Mouse (Mus musculus) layer of hippocampus, adult 11-12 months (tissue): ENCODE measurements around the gene Pld3.
A peak's percentile ranks its signal among the peaks of the same experiment; 100 is the strongest.

Experiments
- DNase-seq: peaks from one replicate; pipeline ENCODE4 v3.0.0; 2022; ENCODE audit warnings: low spot score

The Pld3 gene

DNA sequence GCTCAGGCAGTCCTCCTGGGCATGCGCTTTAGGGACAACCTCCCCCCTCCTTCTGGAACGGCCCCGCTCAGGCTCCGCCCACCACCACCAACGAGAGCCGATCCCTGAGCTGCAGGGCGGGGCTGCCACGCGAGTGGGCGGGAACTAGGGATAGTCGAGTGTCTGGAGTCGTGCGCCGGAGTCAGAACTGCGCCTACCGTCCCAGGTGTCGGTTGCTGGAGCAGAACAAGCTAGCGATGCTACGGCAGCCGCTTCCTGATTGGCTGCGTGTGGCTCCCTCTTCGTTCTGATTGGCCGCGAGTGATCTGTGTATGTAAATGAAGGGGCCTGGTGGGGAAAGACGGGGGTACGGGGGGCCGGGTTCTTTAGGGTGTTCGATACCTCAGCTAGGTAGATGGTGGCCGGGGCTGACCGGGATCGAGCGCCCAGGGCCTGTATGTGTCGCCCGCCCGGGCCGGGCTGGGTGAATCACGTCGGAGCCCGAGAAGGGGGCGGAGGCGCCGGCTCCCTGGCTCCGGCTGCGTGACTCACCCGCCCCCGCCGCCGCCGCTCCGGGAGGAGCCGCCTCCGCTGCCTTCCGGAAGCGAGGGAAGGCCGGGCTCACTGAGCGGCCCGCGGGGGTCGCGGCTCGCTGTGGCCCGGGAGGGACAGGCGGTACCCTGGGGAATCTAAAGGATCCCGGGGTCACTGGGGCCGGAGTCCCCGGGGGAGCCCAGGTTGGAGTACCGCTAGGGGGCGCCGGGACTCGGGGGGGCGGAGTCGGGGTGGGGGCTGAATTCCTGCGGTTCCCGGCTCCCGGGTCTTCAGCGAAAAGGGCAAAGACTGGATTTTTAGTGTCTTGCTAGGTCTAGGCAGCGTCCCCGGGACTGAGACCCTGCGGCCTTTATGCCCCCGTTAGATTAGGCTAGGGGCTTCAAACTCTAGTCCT lies 66.0 kb downstream of the Pld3 start, which contains the start of gene Sertad1:
TSS of gene Sertad1 (plus strand) at position 141 of the 928 bp plus-strand sequence.
- peak; percentile 99 for DNase-seq

DNA sequence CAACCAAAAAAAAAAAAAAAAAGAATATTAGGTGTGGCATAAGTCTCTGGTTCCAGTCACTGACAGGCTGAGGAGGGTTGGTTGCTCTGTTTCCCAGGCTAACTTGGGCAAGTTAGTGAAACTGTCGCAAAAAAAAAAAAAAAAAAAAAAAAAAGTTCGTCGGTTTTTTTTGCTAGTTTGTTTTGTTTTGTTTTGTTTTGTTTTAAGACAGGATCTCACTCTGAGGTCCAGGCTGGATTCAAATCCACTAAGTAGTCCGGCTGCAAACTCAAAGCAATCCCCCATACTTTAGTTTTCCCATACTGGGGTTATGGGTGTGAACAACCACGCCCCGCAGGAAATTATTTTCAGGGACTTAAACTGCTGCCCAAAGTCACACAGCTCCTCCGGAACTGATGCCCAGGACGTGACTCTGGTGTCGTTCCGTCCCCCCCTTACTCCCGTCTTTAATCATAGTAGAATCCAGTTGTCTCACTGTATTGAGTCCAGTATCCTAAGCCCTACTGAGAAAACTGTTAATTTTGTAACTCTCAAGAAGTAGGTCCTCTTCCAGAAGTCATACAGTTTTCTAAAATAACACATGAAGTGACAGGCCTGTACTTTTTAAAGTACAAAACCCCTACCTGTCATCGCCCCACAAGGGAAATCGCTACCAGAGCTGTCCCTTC lies 66.8 kb downstream of the Pld3 start:
- DNase-seq, result no peak

DNA sequence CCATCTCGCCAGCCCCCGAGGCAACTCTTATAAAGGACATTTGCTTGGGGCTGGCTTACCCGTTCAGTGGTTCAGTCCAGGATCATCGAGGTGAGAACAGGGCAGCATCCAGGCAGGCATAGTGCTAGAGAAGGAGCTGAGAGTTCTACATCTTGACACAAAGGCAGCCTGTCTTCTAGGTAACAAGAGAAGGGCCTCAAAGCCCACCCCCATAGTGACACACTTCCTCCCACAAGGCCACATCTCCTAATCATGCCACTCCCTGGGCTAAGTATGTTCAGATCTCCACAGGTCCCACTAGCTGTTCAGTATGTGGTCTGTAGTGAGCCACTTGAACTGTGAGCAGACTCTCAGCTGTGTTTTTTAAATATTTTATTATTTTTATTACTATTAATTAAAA lies 69.2 kb downstream of the Pld3 start:
- no peak for DNase-seq
